Comparison of ENCODE assay signal across 24 mouse cellular contexts in the genomic region with DNA sequence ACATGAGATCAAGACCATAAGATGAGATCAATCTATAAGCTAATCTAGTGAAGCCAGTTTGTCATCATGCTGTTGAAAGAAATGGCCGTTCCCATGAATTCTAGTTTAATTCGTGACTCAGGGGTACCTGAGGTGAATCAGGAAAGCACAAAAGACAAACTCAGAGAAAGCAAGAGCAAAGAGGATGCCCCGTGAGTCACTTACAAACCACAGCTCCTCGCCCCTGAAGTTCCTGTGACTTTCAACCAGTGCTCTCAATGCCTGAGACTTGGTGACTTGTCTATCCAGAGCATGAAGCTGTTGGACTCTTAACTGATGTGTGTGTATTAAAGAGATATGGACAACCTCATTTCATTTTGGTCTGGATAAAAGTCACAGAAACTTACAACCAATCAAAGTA. TPM values are rescaled to one million over a fixed set of nuclear protein-coding genes. Genes with fewer than 3 reads are reported as not detected.
"Had no signal": no experiment of that assay in that cellular context is flagged by ENCODE, and none has a peak within 500 bp of the region (broad histone marks: within the 10 kb centered on the region; RNA-seq: fewer than 3 reads in every experiment).

No protein-coding gene starts in this region.

- H3K4me2 ChIP-seq: kidney, embryonic 15.5 days; liver, embryonic 13.5 days; midbrain, embryonic 13.5 days; neural tube, embryonic 12.5 days; neural tube, embryonic 15.5 days had no signal

- DNase-seq: kidney, adult 8-10 months; kidney, postnatal 10 days; kidney, postnatal 36 days; liver, embryonic 13.5 days; lung, adult 2 months; lung, postnatal 14 days; retina, postnatal 1 day; thymus, adult 18-20 months; thymus, postnatal 36 days had no signal

- H3K36me3 ChIP-seq: kidney, embryonic 15.5 days; liver, embryonic 13.5 days; midbrain, embryonic 10.5 days; midbrain, embryonic 13.5 days; neural tube, embryonic 12.5 days; neural tube, embryonic 15.5 days had no signal

- ATAC-seq: midbrain, embryonic 13.5 days; midbrain, embryonic 16.5 days had no signal

- H3K9ac ChIP-seq: kidney, embryonic 15.5 days; liver, embryonic 13.5 days; midbrain, embryonic 13.5 days; neural tube, embryonic 12.5 days; neural tube, embryonic 15.5 days had no signal

- H3K9me3 ChIP-seq: kidney, embryonic 15.5 days; liver, embryonic 13.5 days; midbrain, embryonic 10.5 days; midbrain, embryonic 13.5 days; neural tube, embryonic 12.5 days; neural tube, embryonic 15.5 days had no signal

- H3K4me1 ChIP-seq: kidney, embryonic 15.5 days; liver, embryonic 13.5 days; midbrain, embryonic 13.5 days; neural tube, embryonic 12.5 days; neural tube, embryonic 15.5 days had no signal

- H3K4me3 ChIP-seq: kidney, embryonic 15.5 days; liver, embryonic 13.5 days; midbrain, embryonic 10.5 days; midbrain, embryonic 13.5 days; myocyte; neural tube, embryonic 12.5 days; neural tube, embryonic 15.5 days had no signal

- H3K27me3 ChIP-seq: kidney, embryonic 15.5 days; liver, embryonic 13.5 days; midbrain, embryonic 13.5 days; neural tube, embryonic 12.5 days; neural tube, embryonic 15.5 days had no signal

- H3K27ac ChIP-seq: kidney, embryonic 15.5 days; liver, embryonic 13.5 days; macrophage; midbrain, embryonic 10.5 days; midbrain, embryonic 13.5 days; neural tube, embryonic 12.5 days; neural tube, embryonic 15.5 days had no signal

RNA-seq across cellular contexts. Expression of a gene that starts 17.9 kb away (rescaled TPM):
- polyA plus RNA-seq: kidney, embryonic 15.5 days; limb, embryonic 11.5 days; limb, embryonic 14.5 days; liver, embryonic 13.5 days; liver, embryonic 16.5 days; lung, adult 2 months; lung, embryonic 16.5 days; macrophage; midbrain, embryonic 10.5 days; midbrain, embryonic 13.5 days; midbrain, embryonic 16.5 days; myocyte; neural tube, embryonic 12.5 days; neural tube, embryonic 15.5 days; small intestine, adult 2 months; stomach, embryonic 16.5 days; testis, adult 2 months had no signal
